Mouse (Mus musculus): ENCODE measurements around the gene Adat1. TPM values are rescaled to one million over a fixed set of nuclear protein-coding genes. Genes with fewer than 3 reads are reported as not detected.
A peak's percentile ranks its signal among the peaks of the same experiment; 100 is the strongest.

Adat1 gene
- 1 to 10 TPM; 1.5 to 2.1 (median 1.8) TPM for total RNA-seq (2022)

GRCm38 (mm10) chr8:111992013-111992702, at the start of gene Adat1:
Adat1 (minus strand) TSS chr8:111992302.
- peak; percentile 85 for DNase-seq (ENCODE audit: low spot score)

GRCm38 (mm10) chr8:112037521-112037920, 45.4 kb upstream of the Adat1 start:
- no peak for DNase-seq (ENCODE audit: low spot score)

- peak; percentile 16 for DNase-seq (ENCODE audit: low spot score)
These were observed 42.5 kb upstream of the Adat1 start for GRCm38 (mm10) chr8:112034603-112035002.

GRCm38 (mm10) chr8:112033071-112033470, 41.0 kb upstream of the Adat1 start:
- DNase-seq (ENCODE audit: low spot score) = no peak

GRCm38 (mm10) chr8:112030663-112031062, 38.6 kb upstream of the Adat1 start:
- no peak for DNase-seq (ENCODE audit: low spot score)

- DNase-seq (ENCODE audit: low spot score) = no peak
These were observed 37.4 kb upstream of the Adat1 start for GRCm38 (mm10) chr8:112029455-112029854.

- DNase-seq (ENCODE audit: low spot score) = no peak
These were observed 22.8 kb upstream of the Adat1 start, which contains the start of gene Gm6793 for GRCm38 (mm10) chr8:112014936-112015335. Gm6793 (minus strand) TSS chr8:112015036.

GRCm38 (mm10) chr8:112011816-112012242, 19.7 kb upstream of the Adat1 start:
- peak; percentile 10 for DNase-seq (ENCODE audit: low spot score)

GRCm38 (mm10) chr8:112010997-112011815, 19.1 kb upstream of the Adat1 start, which contains the start of the genes Kars and Terf2ip:
Kars (minus strand) TSS chr8:112011323.
Terf2ip (plus strand) TSS chr8:112011398.
- DNase-seq (ENCODE audit: low spot score) = peak; percentile 93

GRCm38 (mm10) chr8:112009558-112009957, 17.5 kb upstream of the Adat1 start:
- DNase-seq (ENCODE audit: low spot score) = no peak

- DNase-seq (ENCODE audit: low spot score) = no peak
These were observed 15.6 kb upstream of the Adat1 start for GRCm38 (mm10) chr8:112007669-112008068.

GRCm38 (mm10) chr8:112005601-112006000, 13.5 kb upstream of the Adat1 start:
- no peak for DNase-seq (ENCODE audit: low spot score)

- no peak for DNase-seq (ENCODE audit: low spot score)
These were observed 12.7 kb upstream of the Adat1 start for GRCm38 (mm10) chr8:112004754-112005153.

GRCm38 (mm10) chr8:111992703-111993039, 569 bp upstream of the Adat1 start:
- no peak for DNase-seq (ENCODE audit: low spot score)

GRCm38 (mm10) chr8:111991278-111991677, 824 bp downstream of the Adat1 start:
- DNase-seq (ENCODE audit: low spot score) = no peak

- DNase-seq (ENCODE audit: low spot score) = peak; percentile 78
These were observed 2.2 kb downstream of the Adat1 start for GRCm38 (mm10) chr8:111989911-111990310.

GRCm38 (mm10) chr8:111984511-111984910, 7.6 kb downstream of the Adat1 start:
- no peak for DNase-seq (ENCODE audit: low spot score)

GRCm38 (mm10) chr8:111982116-111982515, 10.0 kb downstream of the Adat1 start:
- DNase-seq (ENCODE audit: low spot score) = no peak

GRCm38 (mm10) chr8:111978147-111978546, 14.0 kb downstream of the Adat1 start:
- DNase-seq (ENCODE audit: low spot score) = no peak

GRCm38 (mm10) chr8:111976326-111976725, 15.8 kb downstream of the Adat1 start:
- DNase-seq (ENCODE audit: low spot score) = no peak

- DNase-seq (ENCODE audit: low spot score) = no peak
These were observed 16.4 kb downstream of the Adat1 start for GRCm38 (mm10) chr8:111975706-111976105.

GRCm38 (mm10) chr8:111974138-111974537, 18.0 kb downstream of the Adat1 start:
- no peak for DNase-seq (ENCODE audit: low spot score)

GRCm38 (mm10) chr8:111968991-111969390, 23.1 kb downstream of the Adat1 start:
- no peak for DNase-seq (ENCODE audit: low spot score)
